Mouse (Mus musculus): ENCODE measurements around the gene Zbtb38. TPM values are rescaled to one million over a fixed set of nuclear protein-coding genes. Genes with fewer than 3 reads are reported as not detected.

Zbtb38 gene
- total RNA-seq, 2 experiments from 2014 or later: 17.4 to 21.1 TPM

- no peak for ATAC-seq (replicated peaks; ENCODE audit: low FRiP score, low TSS enrichment, poor library complexity, severe bottlenecking)
These were observed 11.4 kb upstream of the Zbtb38 start for GRCm38 (mm10) chr9:96763847-96764631.

DNA sequence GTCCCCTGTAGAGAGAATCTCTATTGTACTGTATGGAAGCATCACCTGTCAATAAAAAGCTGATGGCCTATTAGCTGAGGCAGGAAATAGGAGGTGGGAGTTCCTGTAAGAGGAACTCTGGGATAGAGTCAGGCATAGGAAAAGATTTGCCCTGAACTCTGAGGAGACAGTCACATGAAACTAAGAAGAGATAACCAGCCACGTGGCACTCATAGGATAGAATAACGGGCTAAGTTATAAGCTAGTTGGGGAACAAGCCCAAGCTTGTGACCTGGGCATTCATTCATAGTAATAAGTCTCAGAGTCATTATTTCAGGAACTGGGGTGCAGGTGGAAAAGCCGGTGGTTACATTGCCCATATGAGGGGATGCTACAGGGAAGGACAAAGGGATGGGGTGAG, 10.4 kb upstream of the Zbtb38 start:
- no peak for ATAC-seq (replicated peaks; ENCODE audit: low FRiP score, low TSS enrichment, poor library complexity, severe bottlenecking)

GRCm38 (mm10) chr9:96758749-96759597, 6.3 kb upstream of the Zbtb38 start:
- ATAC-seq (replicated peaks; ENCODE audit: low FRiP score, low TSS enrichment, poor library complexity, severe bottlenecking): peak; percentile 95

GRCm38 (mm10) chr9:96756638-96757435, 4.2 kb upstream of the Zbtb38 start:
- peak; percentile 27; the same call in 1 of the 2 replicates for ATAC-seq (replicated peaks; ENCODE audit: low FRiP score, low TSS enrichment, poor library complexity, severe bottlenecking)

- no peak for ATAC-seq (replicated peaks; ENCODE audit: low FRiP score, low TSS enrichment, poor library complexity, severe bottlenecking)
These were observed 3.1 kb upstream of the Zbtb38 start for GRCm38 (mm10) chr9:96755761-96756160.

GRCm38 (mm10) chr9:96754625-96754969, 2.0 kb upstream of the Zbtb38 start:
- no peak for ATAC-seq (replicated peaks; ENCODE audit: low FRiP score, low TSS enrichment, poor library complexity, severe bottlenecking)

DNA sequence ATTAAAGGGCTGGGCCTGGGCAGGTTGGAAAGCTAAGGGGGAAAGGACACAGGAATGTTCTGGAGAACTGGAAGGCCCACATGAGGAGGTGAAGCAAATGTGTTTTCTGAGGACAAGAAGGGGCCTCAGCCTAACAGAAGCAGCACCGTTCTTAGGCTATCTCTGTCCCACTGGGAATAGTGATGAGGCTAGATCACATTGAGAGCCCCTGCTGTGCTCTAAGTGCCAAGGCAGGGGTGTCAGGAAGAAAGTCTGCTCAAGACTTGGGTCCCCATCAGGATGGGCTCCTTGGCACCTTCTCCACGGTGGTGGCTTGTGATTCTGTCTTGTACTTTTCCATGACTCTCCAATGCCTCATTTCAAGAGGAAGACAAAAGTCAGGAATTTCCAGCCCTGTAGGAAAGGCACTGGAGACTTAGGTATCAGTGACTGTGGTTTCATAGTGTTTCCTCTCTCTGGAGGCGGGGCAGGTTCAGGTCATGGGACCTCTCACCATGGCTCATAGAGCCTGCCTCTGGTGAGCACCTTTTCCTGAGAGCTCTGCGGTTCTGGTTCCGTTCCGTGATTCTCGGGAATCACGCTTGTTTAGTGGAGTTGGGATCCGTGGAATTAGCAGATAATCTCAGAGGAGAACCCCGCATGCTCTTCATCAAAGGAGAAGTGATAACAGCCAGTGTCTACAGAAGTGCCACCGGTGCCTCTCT, 1.4 kb upstream of the Zbtb38 start:
- ATAC-seq (replicated peaks; ENCODE audit: low FRiP score, low TSS enrichment, poor library complexity, severe bottlenecking): no peak

- ATAC-seq (replicated peaks; ENCODE audit: low FRiP score, low TSS enrichment, poor library complexity, severe bottlenecking): no peak
These were observed 761 bp upstream of the Zbtb38 start for GRCm38 (mm10) chr9:96753392-96753791.

- no peak for ATAC-seq (replicated peaks; ENCODE audit: low FRiP score, low TSS enrichment, poor library complexity, severe bottlenecking)
These were observed 619 bp downstream of the Zbtb38 start for GRCm38 (mm10) chr9:96751821-96752602.

GRCm38 (mm10) chr9:96750636-96751035, 2.0 kb downstream of the Zbtb38 start:
- no peak for ATAC-seq (replicated peaks; ENCODE audit: low FRiP score, low TSS enrichment, poor library complexity, severe bottlenecking)

GRCm38 (mm10) chr9:96746527-96746926, 6.1 kb downstream of the Zbtb38 start:
- ATAC-seq (replicated peaks; ENCODE audit: low FRiP score, low TSS enrichment, poor library complexity, severe bottlenecking): no peak

- ATAC-seq (replicated peaks; ENCODE audit: low FRiP score, low TSS enrichment, poor library complexity, severe bottlenecking): no peak
These were observed 7.7 kb downstream of the Zbtb38 start for GRCm38 (mm10) chr9:96744909-96745308.

GRCm38 (mm10) chr9:96741365-96742085, 11.1 kb downstream of the Zbtb38 start:
- ATAC-seq (replicated peaks; ENCODE audit: low FRiP score, low TSS enrichment, poor library complexity, severe bottlenecking): no peak

DNA sequence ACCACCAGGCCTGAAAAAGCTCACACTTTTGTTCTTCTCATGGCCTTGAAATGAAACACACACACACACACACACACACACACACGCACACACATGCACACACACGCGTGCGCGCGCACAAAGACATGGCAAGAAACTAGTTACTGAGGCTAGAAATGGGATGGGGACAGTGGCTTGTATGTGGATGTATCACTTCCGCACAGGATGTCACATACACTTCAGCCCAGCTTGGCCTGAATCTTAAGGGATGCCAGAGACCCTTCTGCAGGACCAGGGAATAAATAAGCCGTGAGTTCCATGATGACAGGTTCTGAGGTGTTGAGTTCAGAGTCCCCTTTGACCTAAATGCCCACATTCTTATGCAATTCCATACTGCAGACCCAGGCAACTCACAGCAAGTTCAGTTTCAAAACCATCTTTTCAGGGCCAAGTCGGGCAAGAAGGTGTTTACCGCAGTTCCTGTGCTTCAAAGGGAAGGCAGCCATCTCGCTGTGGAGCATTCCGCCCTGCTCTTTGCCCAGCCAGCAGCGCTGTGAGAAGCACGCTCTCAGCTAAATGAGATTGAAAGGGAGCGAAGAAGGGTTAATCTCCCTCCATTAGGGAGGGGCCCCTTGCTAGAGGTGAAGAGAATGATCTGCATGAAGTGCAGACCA, 11.8 kb downstream of the Zbtb38 start:
- ATAC-seq (replicated peaks; ENCODE audit: low FRiP score, low TSS enrichment, poor library complexity, severe bottlenecking): no peak

GRCm38 (mm10) chr9:96739808-96740711, 12.6 kb downstream of the Zbtb38 start:
- ATAC-seq (replicated peaks; ENCODE audit: low FRiP score, low TSS enrichment, poor library complexity, severe bottlenecking): no peak

- ATAC-seq (replicated peaks; ENCODE audit: low FRiP score, low TSS enrichment, poor library complexity, severe bottlenecking): no peak
These were observed 13.9 kb downstream of the Zbtb38 start for GRCm38 (mm10) chr9:96738563-96739355.

All from megakaryocyte-erythroid progenitor cell, adult 5-6 weeks (primary cell).